Mouse (Mus musculus): ENCODE results near the gene Svs4. TPM values are rescaled to one million over a fixed set of nuclear protein-coding genes. Genes with fewer than 3 reads are reported as not detected.
"Not testable (repeated sequence)": the region's sequence is repeated elsewhere in the genome, so short reads cannot be mapped to it uniquely, and the experiment has no call there.

Gene Svs4
- polyA plus RNA-seq (2014; fragmentation: Nextera tagmentation; extraction: Ambion mirVana) = not detected in 2 replicates

- H3K4me1 ChIP-seq (ENCODE audit: control insufficient read depth, insufficient read depth, low read length) = no peaks in the 10 kb centered on the region
- no peaks in the 10 kb centered on the region for H3K27me3 ChIP-seq (ENCODE audit: control insufficient read depth, insufficient read depth, low read length)
- H3K36me3 ChIP-seq (ENCODE audit: control insufficient read depth, insufficient read depth, low read length) = no peaks in the 10 kb centered on the region
- H3K9ac ChIP-seq (replicated peaks; ENCODE audit: low read depth, low read length) = no peak within 1 kb of the TSS
- no peaks in the 10 kb centered on the region for H3K9me3 ChIP-seq (ENCODE audit: control insufficient read depth, low read length)
- WGBS = 97% methylated on average over 4 of the region's 4 CpGs
- H3K27ac ChIP-seq (ENCODE audit: low read depth, low read length) = no peak within 1 kb of the TSS
- no peak within 1 kb of the TSS for H3K4me3 ChIP-seq (ENCODE audit: low read depth, low read length)
- ATAC-seq (ENCODE audit: low read depth) = no peak
- no peak within 1 kb of the TSS for H3K4me2 ChIP-seq (ENCODE audit: low read depth, low read length)
Observed at GRCm38 (mm10) chr2:164278359-164278758, at the start of gene Svs4. Gene Svs4, minus strand, starts transcription at chr2:164278459.

GRCm38 (mm10) chr2:164320983-164321382 is 42.7 kb upstream of the Svs4 start:
- WGBS = 90% methylated on average over 6 of the region's 6 CpGs
- no peaks in the 10 kb centered on the region for H3K9me3 ChIP-seq (ENCODE audit: control insufficient read depth, low read length)

GRCm38 (mm10) chr2:164316451-164316850 is 38.2 kb upstream of the Svs4 start, which contains the start of gene Svs6:
Gene Svs6, plus strand, starts transcription at chr2:164316751.
- not testable (repeated sequence) for H3K4me2 ChIP-seq (ENCODE audit: low read depth, low read length); H3K27ac ChIP-seq (ENCODE audit: low read depth, low read length); H3K9me3 ChIP-seq (ENCODE audit: control insufficient read depth, low read length); H3K27me3 ChIP-seq (ENCODE audit: control insufficient read depth, insufficient read depth, low read length); ATAC-seq (ENCODE audit: low read depth); H3K4me1 ChIP-seq (ENCODE audit: control insufficient read depth, insufficient read depth, low read length); H3K9ac ChIP-seq (replicated peaks; ENCODE audit: low read depth, low read length); H3K4me3 ChIP-seq (ENCODE audit: low read depth, low read length); H3K36me3 ChIP-seq (ENCODE audit: control insufficient read depth, insufficient read depth, low read length)
- 81% methylated on average over 1 of the region's 1 CpGs for WGBS

More at GRCm38 (mm10) chr2:164320983-164321382, 42.7 kb upstream of the Svs4 start:
- H3K9ac ChIP-seq (replicated peaks; ENCODE audit: low read depth, low read length) = no peak overlapping the region
- H3K4me1 ChIP-seq (ENCODE audit: control insufficient read depth, insufficient read depth, low read length) = no peaks in the 10 kb centered on the region
- no peak overlapping the region for H3K27ac ChIP-seq (ENCODE audit: low read depth, low read length)
- H3K36me3 ChIP-seq (ENCODE audit: control insufficient read depth, insufficient read depth, low read length) = no peaks in the 10 kb centered on the region
- no peaks in the 10 kb centered on the region for H3K27me3 ChIP-seq (ENCODE audit: control insufficient read depth, insufficient read depth, low read length)
- no peak overlapping the region for H3K4me3 ChIP-seq (ENCODE audit: low read depth, low read length)
- ATAC-seq (ENCODE audit: low read depth) = no peak
- no peak overlapping the region for H3K4me2 ChIP-seq (ENCODE audit: low read depth, low read length)

- not testable (repeated sequence) for H3K9me3 ChIP-seq (ENCODE audit: control insufficient read depth, low read length); H3K4me1 ChIP-seq (ENCODE audit: control insufficient read depth, insufficient read depth, low read length); H3K4me3 ChIP-seq (ENCODE audit: low read depth, low read length); H3K4me2 ChIP-seq (ENCODE audit: low read depth, low read length); ATAC-seq (ENCODE audit: low read depth); H3K27ac ChIP-seq (ENCODE audit: low read depth, low read length); H3K27me3 ChIP-seq (ENCODE audit: control insufficient read depth, insufficient read depth, low read length); H3K36me3 ChIP-seq (ENCODE audit: control insufficient read depth, insufficient read depth, low read length); H3K9ac ChIP-seq (replicated peaks; ENCODE audit: low read depth, low read length)
Observed at GRCm38 (mm10) chr2:164315460-164315859, 37.2 kb upstream of the Svs4 start.

- no peak overlapping the region for H3K9ac ChIP-seq (replicated peaks; ENCODE audit: low read depth, low read length)
Observed at GRCm38 (mm10) chr2:164312599-164312998, 34.3 kb upstream of the Svs4 start.

GRCm38 (mm10) chr2:164288968-164289367 is 10.7 kb upstream of the Svs4 start, which contains the start of gene Svs3a:
Gene Svs3a, plus strand, starts transcription at chr2:164289268.
- 23% methylated on average over 1 of the region's 1 CpGs for WGBS
- H3K9ac ChIP-seq (replicated peaks; ENCODE audit: low read depth, low read length); H3K4me3 ChIP-seq (ENCODE audit: low read depth, low read length); ATAC-seq (ENCODE audit: low read depth); H3K4me2 ChIP-seq (ENCODE audit: low read depth, low read length); H3K36me3 ChIP-seq (ENCODE audit: control insufficient read depth, insufficient read depth, low read length); H3K9me3 ChIP-seq (ENCODE audit: control insufficient read depth, low read length); H3K4me1 ChIP-seq (ENCODE audit: control insufficient read depth, insufficient read depth, low read length); H3K27ac ChIP-seq (ENCODE audit: low read depth, low read length); H3K27me3 ChIP-seq (ENCODE audit: control insufficient read depth, insufficient read depth, low read length): not testable (repeated sequence)

More at GRCm38 (mm10) chr2:164312599-164312998, 34.3 kb upstream of the Svs4 start:
- H3K27me3 ChIP-seq (ENCODE audit: control insufficient read depth, insufficient read depth, low read length) = no peaks in the 10 kb centered on the region
- WGBS = 91% methylated on average over 5 of the region's 5 CpGs
- H3K9me3 ChIP-seq (ENCODE audit: control insufficient read depth, low read length) = no peaks in the 10 kb centered on the region
- no peak overlapping the region for H3K4me3 ChIP-seq (ENCODE audit: low read depth, low read length)
- no peaks in the 10 kb centered on the region for H3K4me1 ChIP-seq (ENCODE audit: control insufficient read depth, insufficient read depth, low read length)
- no peak overlapping the region for H3K4me2 ChIP-seq (ENCODE audit: low read depth, low read length)
- no peaks in the 10 kb centered on the region for H3K36me3 ChIP-seq (ENCODE audit: control insufficient read depth, insufficient read depth, low read length)
- H3K27ac ChIP-seq (ENCODE audit: low read depth, low read length) = no peak overlapping the region
- no peak for ATAC-seq (ENCODE audit: low read depth)

GRCm38 (mm10) chr2:164256540-164256939 is 21.7 kb downstream of the Svs4 start, which contains the start of gene Svs3b:
Gene Svs3b, minus strand, starts transcription at chr2:164256640.
- WGBS = 41% methylated on average over 1 of the region's 1 CpGs
- not testable (repeated sequence) for H3K36me3 ChIP-seq (ENCODE audit: control insufficient read depth, insufficient read depth, low read length); H3K4me3 ChIP-seq (ENCODE audit: low read depth, low read length); H3K4me1 ChIP-seq (ENCODE audit: control insufficient read depth, insufficient read depth, low read length); H3K9ac ChIP-seq (replicated peaks; ENCODE audit: low read depth, low read length); H3K27ac ChIP-seq (ENCODE audit: low read depth, low read length); ATAC-seq (ENCODE audit: low read depth); H3K4me2 ChIP-seq (ENCODE audit: low read depth, low read length); H3K9me3 ChIP-seq (ENCODE audit: control insufficient read depth, low read length); H3K27me3 ChIP-seq (ENCODE audit: control insufficient read depth, insufficient read depth, low read length)

- ATAC-seq (ENCODE audit: low read depth) = no peak
- Histone ChIP-seq H3K27me3 (ENCODE audit: control insufficient read depth, insufficient read depth, low read length) (no peaks in the 10 kb centered on the region), H3K27ac (ENCODE audit: low read depth, low read length) (no peak within 1 kb of the TSS), H3K36me3 (ENCODE audit: control insufficient read depth, insufficient read depth, low read length) (no peaks in the 10 kb centered on the region), H3K9ac (replicated peaks; ENCODE audit: low read depth, low read length) (no peak within 1 kb of the TSS), H3K9me3 (ENCODE audit: control insufficient read depth, low read length) (no peaks in the 10 kb centered on the region), H3K4me1 (ENCODE audit: control insufficient read depth, insufficient read depth, low read length) (no peaks in the 10 kb centered on the region), H3K4me3 (ENCODE audit: low read depth, low read length) (no peak within 1 kb of the TSS), H3K4me2 (ENCODE audit: low read depth, low read length) (no peak within 1 kb of the TSS)
- 82% methylated on average over 3 of the region's 3 CpGs for WGBS
Observed at GRCm38 (mm10) chr2:164238366-164238765, 39.9 kb downstream of the Svs4 start, which contains the start of gene Svs2. Gene Svs2, minus strand, starts transcription at chr2:164238466.

- Histone ChIP-seq H3K9ac (replicated peaks; ENCODE audit: low read depth, low read length) (no peak overlapping the region), H3K9me3 (ENCODE audit: control insufficient read depth, low read length) (no peaks in the 10 kb centered on the region), H3K27ac (ENCODE audit: low read depth, low read length) (no peak overlapping the region), H3K4me1 (ENCODE audit: control insufficient read depth, insufficient read depth, low read length) (no peaks in the 10 kb centered on the region), H3K36me3 (ENCODE audit: control insufficient read depth, insufficient read depth, low read length) (no peaks in the 10 kb centered on the region), H3K4me2 (ENCODE audit: low read depth, low read length) (no peak overlapping the region), H3K4me3 (ENCODE audit: low read depth, low read length) (no peak overlapping the region), H3K27me3 (ENCODE audit: control insufficient read depth, insufficient read depth, low read length) (no peaks in the 10 kb centered on the region)
- 92% methylated on average over 8 of the region's 8 CpGs for WGBS
- ATAC-seq (ENCODE audit: low read depth) = no peak
Observed at GRCm38 (mm10) chr2:164232671-164233070, 45.6 kb downstream of the Svs4 start.

All from neural tube, embryonic 14.5 days (tissue).